Mouse (Mus musculus): ENCODE data around the gene Gm20498.
A peak's percentile ranks its signal among the peaks of the same experiment; 100 is the strongest.
"Not testable (repeated sequence)": the region's sequence is repeated elsewhere in the genome, so short reads cannot be mapped to it uniquely, and the experiment has no call there.

Gene Gm20498

GRCm38 (mm10) chr12:81532316-81533028 lies at the start of gene Gm20498, which contains the start of gene Synj2bp:
TSS of gene Gm20498 (minus strand) at chr12:81532905.
TSS of gene Synj2bp (minus strand) at chr12:81532911.
- peak; percentile 63 to 78 for DNase-seq (ENCODE audit: low spot score in 2 of 2)

- no peak for DNase-seq (ENCODE audit: low spot score in 2 of 2)
Observed at GRCm38 (mm10) chr12:81568374-81568773, 35.7 kb upstream of the Gm20498 start, which contains the start of gene Adam21. TSS of gene Adam21 (minus strand) at chr12:81568474.

GRCm38 (mm10) chr12:81567931-81568330 lies 35.2 kb upstream of the Gm20498 start:
- DNase-seq (ENCODE audit: low spot score in 2 of 2) = no peak

GRCm38 (mm10) chr12:81564173-81564572 lies 31.5 kb upstream of the Gm20498 start:
- DNase-seq (ENCODE audit: low spot score in 2 of 2) = no peak

- DNase-seq (ENCODE audit: low spot score in 2 of 2) = no peak
Observed at GRCm38 (mm10) chr12:81549286-81549685, 16.6 kb upstream of the Gm20498 start.

- no peak for DNase-seq (ENCODE audit: low spot score in 2 of 2)
Observed at GRCm38 (mm10) chr12:81547163-81547562, 14.5 kb upstream of the Gm20498 start.

GRCm38 (mm10) chr12:81533029-81533419 lies 319 bp upstream of the Gm20498 start:
- no peak for DNase-seq (ENCODE audit: low spot score in 2 of 2)

GRCm38 (mm10) chr12:81530587-81530986 lies 2.1 kb downstream of the Gm20498 start:
- DNase-seq (ENCODE audit: low spot score in 2 of 2) = not testable (repeated sequence)

- not testable (repeated sequence) for DNase-seq (ENCODE audit: low spot score in 2 of 2)
Observed at GRCm38 (mm10) chr12:81496906-81497305, 35.8 kb downstream of the Gm20498 start.

GRCm38 (mm10) chr12:81490491-81490890 lies 42.2 kb downstream of the Gm20498 start:
- DNase-seq (ENCODE audit: low spot score in 2 of 2) = no peak

GRCm38 (mm10) chr12:81485311-81485710 lies 47.4 kb downstream of the Gm20498 start:
- peak in 1 of 2 experiments; percentile 2 for DNase-seq (ENCODE audit: low spot score in 2 of 2)

GRCm38 (mm10) chr12:81484727-81485191 lies 47.9 kb downstream of the Gm20498 start, which contains the start of gene Cox16:
TSS of gene Cox16 (minus strand) at chr12:81485127.
- DNase-seq (ENCODE audit: low spot score in 2 of 2) = peak; percentile 65 to 73

- DNase-seq (ENCODE audit: low spot score in 2 of 2) = no peak
Observed at GRCm38 (mm10) chr12:81484212-81484611, 48.5 kb downstream of the Gm20498 start.

GRCm38 (mm10) chr12:81483656-81484055 lies 49.0 kb downstream of the Gm20498 start:
- no peak for DNase-seq (ENCODE audit: low spot score in 2 of 2)

- DNase-seq (ENCODE audit: low spot score in 2 of 2) = not testable (repeated sequence)
Observed at GRCm38 (mm10) chr12:81459051-81459450, 73.7 kb downstream of the Gm20498 start.

- DNase-seq (ENCODE audit: low spot score in 2 of 2) = not testable (repeated sequence)
Observed at GRCm38 (mm10) chr12:81438985-81439384, 93.7 kb downstream of the Gm20498 start.

GRCm38 (mm10) chr12:81434778-81435177 lies 97.9 kb downstream of the Gm20498 start:
- DNase-seq (ENCODE audit: low spot score in 2 of 2) = not testable (repeated sequence)

- DNase-seq (ENCODE audit: low spot score in 2 of 2) = no peak
Observed at GRCm38 (mm10) chr12:81421846-81422245, 110.9 kb downstream of the Gm20498 start, which contains the start of gene Adam4. TSS of gene Adam4 (minus strand) at chr12:81421946.

- DNase-seq (ENCODE audit: low spot score in 2 of 2) = no peak
Observed at GRCm38 (mm10) chr12:81413211-81413610, 119.5 kb downstream of the Gm20498 start.

- no peak for DNase-seq (ENCODE audit: low spot score in 2 of 2)
Observed at GRCm38 (mm10) chr12:81408966-81409365, 123.7 kb downstream of the Gm20498 start.

GRCm38 (mm10) chr12:81402187-81402586 lies 130.5 kb downstream of the Gm20498 start:
- peak; percentile 41 to 72 for DNase-seq (ENCODE audit: low spot score in 2 of 2)

- DNase-seq (ENCODE audit: low spot score in 2 of 2) = not testable (repeated sequence)
Observed at GRCm38 (mm10) chr12:81379364-81379763, 153.3 kb downstream of the Gm20498 start, which contains the start of gene Gm4787. TSS of gene Gm4787 (minus strand) at chr12:81379464.

GRCm38 (mm10) chr12:81333841-81334240 lies 198.9 kb downstream of the Gm20498 start:
- DNase-seq (ENCODE audit: low spot score in 2 of 2) = no peak

Measured in cerebellum, postnatal 4 days (tissue).